Mouse (Mus musculus): ENCODE data around the gene Blm. TPM values are rescaled to one million over a fixed set of nuclear protein-coding genes. Genes with fewer than 3 reads are reported as not detected.
"Not testable (repeated sequence)": the region's sequence is repeated elsewhere in the genome, so short reads cannot be mapped to it uniquely, and the experiment has no call there.

Blm gene
- polyA plus RNA-seq, 1 experiment from 2014 or later: 54.8 TPM

GRCm38 (mm10) chr7:80507697-80508096, 27.2 kb downstream of the Blm start:
- H3K27me3 ChIP-seq (replicated peaks; ENCODE audit: control insufficient read depth, insufficient read depth, low read length); H3K9ac ChIP-seq (ENCODE audit: low read depth, low read length); ATAC-seq (replicated peaks; ENCODE audit: low FRiP score); H3K27ac ChIP-seq (ENCODE audit: low read depth, low read length); DNase-seq (ENCODE audit: low spot score); H3K4me2 ChIP-seq; H3K4me1 ChIP-seq (replicated peaks; ENCODE audit: control insufficient read depth, insufficient read depth, low read length); H3K9me3 ChIP-seq (ENCODE audit: control insufficient read depth, low read length); H3K4me3 ChIP-seq (ENCODE audit: low read depth, low read length): not testable (repeated sequence)
- 99% methylated on average over 22 of the region's 26 CpGs for WGBS
- peaks cover 55% of the 10 kb centered on the region for H3K36me3 ChIP-seq (ENCODE audit: control insufficient read depth, insufficient read depth, low read length)

GRCm38 (mm10) chr7:80506007-80506406, 28.9 kb downstream of the Blm start:
- Histone ChIP-seq H3K9me3 (ENCODE audit: control insufficient read depth, low read length) (no peaks in the 10 kb centered on the region), H3K27ac (ENCODE audit: low read depth, low read length) (no peak overlapping the region), H3K27me3 (replicated peaks; ENCODE audit: control insufficient read depth, insufficient read depth, low read length) (no peaks in the 10 kb centered on the region), H3K36me3 (ENCODE audit: control insufficient read depth, insufficient read depth, low read length) (peaks cover 50% of the 10 kb centered on the region), H3K9ac (ENCODE audit: low read depth, low read length) (no peak overlapping the region), H3K4me2 (no peak overlapping the region), H3K4me1 (replicated peaks; ENCODE audit: control insufficient read depth, insufficient read depth, low read length) (no peaks in the 10 kb centered on the region), H3K4me3 (ENCODE audit: low read depth, low read length) (no peak overlapping the region)
- DNase-seq (ENCODE audit: low spot score) (no peak), ATAC-seq (replicated peaks; ENCODE audit: low FRiP score) (no peak)
- 78% methylated on average over 3 of the region's 3 CpGs for WGBS

GRCm38 (mm10) chr7:80504920-80505319, 30.0 kb downstream of the Blm start:
- Histone ChIP-seq H3K27me3 (replicated peaks; ENCODE audit: control insufficient read depth, insufficient read depth, low read length) (no peaks in the 10 kb centered on the region), H3K4me3 (ENCODE audit: low read depth, low read length) (no peak overlapping the region), H3K27ac (ENCODE audit: low read depth, low read length) (no peak overlapping the region), H3K9me3 (ENCODE audit: control insufficient read depth, low read length) (no peaks in the 10 kb centered on the region), H3K4me1 (replicated peaks; ENCODE audit: control insufficient read depth, insufficient read depth, low read length) (no peaks in the 10 kb centered on the region), H3K9ac (ENCODE audit: low read depth, low read length) (no peak overlapping the region), H3K4me2 (no peak overlapping the region), H3K36me3 (ENCODE audit: control insufficient read depth, insufficient read depth, low read length) (peaks cover 46% of the 10 kb centered on the region)
- 91% methylated on average over 3 of the region's 3 CpGs for WGBS
- ATAC-seq (replicated peaks; ENCODE audit: low FRiP score): no peak
- DNase-seq (ENCODE audit: low spot score): no peak

GRCm38 (mm10) chr7:80501006-80501405, 33.9 kb downstream of the Blm start:
- no peaks in the 10 kb centered on the region for H3K9me3 ChIP-seq (ENCODE audit: control insufficient read depth, low read length)
- H3K27me3 ChIP-seq (replicated peaks; ENCODE audit: control insufficient read depth, insufficient read depth, low read length): no peaks in the 10 kb centered on the region
- no peak overlapping the region for H3K27ac ChIP-seq (ENCODE audit: low read depth, low read length)
- no peak overlapping the region for H3K9ac ChIP-seq (ENCODE audit: low read depth, low read length)
- DNase-seq (ENCODE audit: low spot score): no peak
- H3K4me3 ChIP-seq (ENCODE audit: low read depth, low read length): no peak overlapping the region
- H3K4me2 ChIP-seq: no peak overlapping the region
- peaks cover 37% of the 10 kb centered on the region for H3K36me3 ChIP-seq (ENCODE audit: control insufficient read depth, insufficient read depth, low read length)
- no peak for ATAC-seq (replicated peaks; ENCODE audit: low FRiP score)
- H3K4me1 ChIP-seq (replicated peaks; ENCODE audit: control insufficient read depth, insufficient read depth, low read length): 0 out of 2 replicates have a peak, but pooled peaks cover 5% of the 10 kb centered on the region
- WGBS: 70% methylated on average over 7 of the region's 7 CpGs

GRCm38 (mm10) chr7:80500099-80500498, 34.8 kb downstream of the Blm start:
- no peak for ATAC-seq (replicated peaks; ENCODE audit: low FRiP score)
- H3K4me2 ChIP-seq: no peak overlapping the region
- no peaks in the 10 kb centered on the region for H3K9me3 ChIP-seq (ENCODE audit: control insufficient read depth, low read length)
- peaks cover 36% of the 10 kb centered on the region for H3K36me3 ChIP-seq (ENCODE audit: control insufficient read depth, insufficient read depth, low read length)
- H3K4me1 ChIP-seq (replicated peaks; ENCODE audit: control insufficient read depth, insufficient read depth, low read length): 0 out of 2 replicates have a peak, but pooled peaks cover 5% of the 10 kb centered on the region
- DNase-seq (ENCODE audit: low spot score): no peak
- no peak overlapping the region for H3K4me3 ChIP-seq (ENCODE audit: low read depth, low read length)
- H3K27ac ChIP-seq (ENCODE audit: low read depth, low read length): no peak overlapping the region
- no peak overlapping the region for H3K9ac ChIP-seq (ENCODE audit: low read depth, low read length)
- H3K27me3 ChIP-seq (replicated peaks; ENCODE audit: control insufficient read depth, insufficient read depth, low read length): no peaks in the 10 kb centered on the region

GRCm38 (mm10) chr7:80499190-80499962, 35.5 kb downstream of the Blm start:
- no peak for ATAC-seq (replicated peaks; ENCODE audit: low FRiP score)

GRCm38 (mm10) chr7:80496656-80497055, 38.3 kb downstream of the Blm start:
- 82% methylated on average over 3 of the region's 3 CpGs for WGBS
- no peaks in the 10 kb centered on the region for H3K27me3 ChIP-seq (replicated peaks; ENCODE audit: control insufficient read depth, insufficient read depth, low read length)
- no peaks in the 10 kb centered on the region for H3K9me3 ChIP-seq (ENCODE audit: control insufficient read depth, low read length)
- no peak overlapping the region for H3K9ac ChIP-seq (ENCODE audit: low read depth, low read length)
- no peak for DNase-seq (ENCODE audit: low spot score)
- no peak for ATAC-seq (replicated peaks; ENCODE audit: low FRiP score)
- peaks cover 29% of the 10 kb centered on the region for H3K36me3 ChIP-seq (ENCODE audit: control insufficient read depth, insufficient read depth, low read length)
- H3K4me2 ChIP-seq: no peak overlapping the region
- 0 out of 2 replicates have a peak, but pooled peaks cover 5% of the 10 kb centered on the region for H3K4me1 ChIP-seq (replicated peaks; ENCODE audit: control insufficient read depth, insufficient read depth, low read length)
- H3K27ac ChIP-seq (ENCODE audit: low read depth, low read length): no peak overlapping the region
- no peak overlapping the region for H3K4me3 ChIP-seq (ENCODE audit: low read depth, low read length)

More at GRCm38 (mm10) chr7:80499190-80499962, 35.5 kb downstream of the Blm start:
- no peak overlapping the region for H3K4me3 ChIP-seq (ENCODE audit: low read depth, low read length)
- no peaks in the 10 kb centered on the region for H3K9me3 ChIP-seq (ENCODE audit: control insufficient read depth, low read length)
- WGBS: 79% methylated on average over 9 of the region's 9 CpGs
- DNase-seq (ENCODE audit: low spot score): no peak
- H3K4me1 ChIP-seq (replicated peaks; ENCODE audit: control insufficient read depth, insufficient read depth, low read length): 0 out of 2 replicates have a peak, but pooled peaks cover 5% of the 10 kb centered on the region
- peaks cover 36% of the 10 kb centered on the region for H3K36me3 ChIP-seq (ENCODE audit: control insufficient read depth, insufficient read depth, low read length)
- no peak overlapping the region for H3K27ac ChIP-seq (ENCODE audit: low read depth, low read length)
- H3K9ac ChIP-seq (ENCODE audit: low read depth, low read length): no peak overlapping the region
- H3K27me3 ChIP-seq (replicated peaks; ENCODE audit: control insufficient read depth, insufficient read depth, low read length): no peaks in the 10 kb centered on the region
- no peak overlapping the region for H3K4me2 ChIP-seq

GRCm38 (mm10) chr7:80495210-80495609, 39.7 kb downstream of the Blm start:
- no peak overlapping the region for H3K4me2 ChIP-seq
- no peaks in the 10 kb centered on the region for H3K9me3 ChIP-seq (ENCODE audit: control insufficient read depth, low read length)
- 54% methylated on average over 6 of the region's 6 CpGs for WGBS
- no peak overlapping the region; the same call in 1 of the 2 replicates for H3K27ac ChIP-seq (ENCODE audit: low read depth, low read length)
- H3K27me3 ChIP-seq (replicated peaks; ENCODE audit: control insufficient read depth, insufficient read depth, low read length): no peaks in the 10 kb centered on the region
- H3K36me3 ChIP-seq (ENCODE audit: control insufficient read depth, insufficient read depth, low read length): peaks cover 27% of the 10 kb centered on the region
- no peak overlapping the region for H3K9ac ChIP-seq (ENCODE audit: low read depth, low read length)
- H3K4me3 ChIP-seq (ENCODE audit: low read depth, low read length): no peak overlapping the region
- DNase-seq (ENCODE audit: low spot score): no peak
- peaks cover 13% of the 10 kb centered on the region for H3K4me1 ChIP-seq (replicated peaks; ENCODE audit: control insufficient read depth, insufficient read depth, low read length)
- ATAC-seq (replicated peaks; ENCODE audit: low FRiP score): no peak

GRCm38 (mm10) chr7:80491995-80492394, 42.9 kb downstream of the Blm start:
- WGBS: 85% methylated on average over 3 of the region's 3 CpGs
- H3K4me1 ChIP-seq (replicated peaks; ENCODE audit: control insufficient read depth, insufficient read depth, low read length): peaks cover 11% of the 10 kb centered on the region
- H3K9me3 ChIP-seq (ENCODE audit: control insufficient read depth, low read length): no peaks in the 10 kb centered on the region
- H3K36me3 ChIP-seq (ENCODE audit: control insufficient read depth, insufficient read depth, low read length): peaks cover 25% of the 10 kb centered on the region
- no peaks in the 10 kb centered on the region for H3K27me3 ChIP-seq (replicated peaks; ENCODE audit: control insufficient read depth, insufficient read depth, low read length)
- no peak overlapping the region for H3K4me2 ChIP-seq
- H3K4me3 ChIP-seq (ENCODE audit: low read depth, low read length): no peak overlapping the region
- ATAC-seq (replicated peaks; ENCODE audit: low FRiP score) (no peak), DNase-seq (ENCODE audit: low spot score) (no peak)
- no peak overlapping the region for H3K9ac ChIP-seq (ENCODE audit: low read depth, low read length)
- no peak overlapping the region for H3K27ac ChIP-seq (ENCODE audit: low read depth, low read length)

Measured in liver, embryonic 11.5 days (tissue).